ENCODE assay signal across 10 mouse cellular contexts in genomic region chr13:30972102-30972501, GRCm38 (mm10). TPM values are rescaled to one million over a fixed set of nuclear protein-coding genes. Genes with fewer than 3 reads are reported as not detected.
A peak's percentile ranks its signal among the peaks of the same experiment; 100 is the strongest.
DNase-seq lines count a peak whose midpoint lies in the region; ATAC-seq lines count a peak whose summit lies in the region.
"Had no signal": no experiment of that assay in that cellular context is flagged by ENCODE, and none has a peak within 500 bp of the region (broad histone marks: within the 10 kb centered on the region; RNA-seq: fewer than 3 reads in every experiment).

No protein-coding gene starts in this region.

- H3K27me3 ChIP-seq in liver, embryonic 11.5 days (replicated peaks; ENCODE audit: control insufficient read depth, insufficient read depth, low read length), result no peaks in the 10 kb centered on the region

- peaks cover 15% of the 10 kb centered on the region for H3K4me1 ChIP-seq in liver, embryonic 11.5 days (replicated peaks; ENCODE audit: control insufficient read depth, insufficient read depth, low read length)

- no peaks in the 10 kb centered on the region for H3K9me3 ChIP-seq in liver, embryonic 11.5 days (ENCODE audit: control insufficient read depth, low read length)

- peak; percentile 8 for DNase-seq in embryo, embryonic 10 days (ENCODE audit: low spot score)
- no peak for DNase-seq in embryo, embryonic 10.5 days (ENCODE audit: low spot score)
- peak; percentile 17 for DNase-seq in MN1 (ENCODE audit: low spot score)
- no peak for DNase-seq in liver, embryonic 11.5 days (ENCODE audit: low spot score)
- no peak for DNase-seq in frontal cortex, adult 2 months (ENCODE audit: extremely low spot score in 1 of 2, low spot score in 1 of 2)
- no peak for DNase-seq in left cerebral cortex, postnatal 14 days (ENCODE audit: low spot score in 2 of 2)
- no peak for DNase-seq in neural tube, embryonic 10.5 days (ENCODE audit: extremely low spot score, low spot score)
- DNase-seq: kidney, postnatal 4 days had no signal

- ATAC-seq in liver, embryonic 11.5 days (replicated peaks; ENCODE audit: low FRiP score), result peak; percentile 53
- peak; percentile 57; the same call in 1 of the 2 replicates for ATAC-seq in neutrophil, adult 5-6 weeks (ENCODE audit: extremely low read depth, insufficient number of reproducible peaks, low FRiP score, poor library complexity, severe bottlenecking)

- peak overlapping the region; percentile 50 for H3K4me2 ChIP-seq in liver, embryonic 11.5 days

- H3K4me3 ChIP-seq in liver, embryonic 11.5 days (ENCODE audit: low read depth, low read length), result no peak overlapping the region

- H3K27ac ChIP-seq in liver, embryonic 11.5 days (ENCODE audit: low read depth, low read length), result no peak overlapping the region

- WGBS in liver, embryonic 11.5 days, result 66% methylated on average over 2 of the region's 2 CpGs

- intact Hi-C loops in left cerebral cortex, postnatal 14 days (cut with DNase I), result loop anchor here (5.0 kb wide), 1 partner anchor 75 kb away; no protein-coding TSS in a partner anchor

- H3K9ac ChIP-seq in liver, embryonic 11.5 days (ENCODE audit: low read depth, low read length), result no peak overlapping the region

- no peaks in the 10 kb centered on the region for H3K36me3 ChIP-seq in liver, embryonic 11.5 days (ENCODE audit: control insufficient read depth, insufficient read depth, low read length)

RNA-seq across cellular contexts. Expression of gene Exoc2, which starts 1.8 kb away (rescaled TPM):
- polyA plus RNA-seq in liver, embryonic 11.5 days (2014; fragmentation: Nextera tagmentation; extraction: Ambion mirVana), result 28.4 and 32.9 TPM in 2 replicates
- 56.1 and 57.1 TPM in 2 replicates for total RNA-seq in neutrophil, adult 5-6 weeks (2017)
- polyA plus RNA-seq in frontal cortex, adult 2 months (2012; rRNA removed), result 26.7 and 28.9 TPM in 2 replicates
- 10 to 100 TPM; 41.6 to 41.8 TPM for total RNA-seq in left cerebral cortex, postnatal 14 days (2021)

RNA-seq across cellular contexts. Expression of gene Gm5447, which starts 1.9 kb away (rescaled TPM):
- polyA plus RNA-seq in liver, embryonic 11.5 days (2014; fragmentation: Nextera tagmentation; extraction: Ambion mirVana), result not detected in 2 replicates
- total RNA-seq in neutrophil, adult 5-6 weeks (2017), result not detected in 2 replicates
- 0.08 TPM in 1 of 2 replicates, not detected in the other for polyA plus RNA-seq in frontal cortex, adult 2 months (2012; rRNA removed)
- total RNA-seq in left cerebral cortex, postnatal 14 days (2021), result under 1 TPM in 1 of 2 experiments, not detected in 1; 0.20 TPM
- total RNA-seq: heart, adult 8-10 months had no signal

RNA-seq across cellular contexts. Expression of gene Hus1b, which starts 24.5 kb away (rescaled TPM):
- polyA plus RNA-seq in liver, embryonic 11.5 days (2014; fragmentation: Nextera tagmentation; extraction: Ambion mirVana), result 0.21 TPM in 1 of 2 replicates, not detected in the other
- 1.8 and 1.9 TPM in 2 replicates for total RNA-seq in neutrophil, adult 5-6 weeks (2017)
- 0.22 and 0.25 TPM in 2 replicates for polyA plus RNA-seq in frontal cortex, adult 2 months (2012; rRNA removed)
- under 1 TPM; 0.47 to 0.59 TPM for total RNA-seq in left cerebral cortex, postnatal 14 days (2021)

Comparison
In these comparisons a context has a peak if more than half of its experiments do, and no peak if none do; other contexts are left out.
1. DNase-seq: peak in embryo, embryonic 10 days (single experiment) and MN1 (single experiment); none in embryo, embryonic 10.5 days (single experiment), liver, embryonic 11.5 days (single experiment), frontal cortex, adult 2 months (0 of 2), left cerebral cortex, postnatal 14 days (0 of 2) and neural tube, embryonic 10.5 days (single experiment).